Mouse (Mus musculus): Measurements from ENCODE around the gene Taf8.

DNA sequence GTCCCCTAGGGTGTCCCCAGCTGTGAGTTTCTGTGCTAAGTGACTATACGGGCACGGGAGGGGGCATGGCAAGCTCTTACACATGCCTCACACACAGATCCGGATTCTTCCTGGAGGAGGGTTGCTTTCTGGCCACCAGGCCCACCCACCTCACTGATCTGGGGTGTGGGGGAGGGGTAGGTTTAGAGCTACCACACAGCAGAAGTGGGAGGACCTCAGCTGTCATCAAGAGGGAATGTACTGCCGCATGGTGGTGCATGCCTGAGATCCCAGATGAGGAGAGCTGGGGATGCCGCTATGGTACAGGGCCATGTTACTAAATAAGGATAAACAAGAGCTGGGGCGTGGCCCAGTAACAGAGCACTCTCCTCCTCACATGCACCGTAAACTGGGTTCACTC is 51.9 kb downstream of the Taf8 start:
- TF ChIP-seq CTCF (IDR thresholded peaks at IDR 0.05; ENCODE audit: insufficient read depth, low read length) (no peak), POLR2A (IDR thresholded peaks at IDR 0.05; ENCODE audit: borderline replicate concordance, extremely low read depth, low read depth, low read length) (no peak)
